Mouse (Mus musculus): ENCODE measurements around the gene Hoxd4. TPM values are rescaled to one million over a fixed set of nuclear protein-coding genes. Genes with fewer than 3 reads are reported as not detected.

Hoxd4 gene
- total RNA-seq, 2 experiments from 2014 or later, result not detected

- DNase-seq (ENCODE audit: low spot score in 2 of 2), result no peak
Measured at GRCm38 (mm10) chr2:74726973-74727639, 15.4 kb downstream of the Hoxd4 start.

GRCm38 (mm10) chr2:74727640-74728302, 16.0 kb downstream of the Hoxd4 start:
- no peak for DNase-seq (ENCODE audit: low spot score in 2 of 2)

DNA sequence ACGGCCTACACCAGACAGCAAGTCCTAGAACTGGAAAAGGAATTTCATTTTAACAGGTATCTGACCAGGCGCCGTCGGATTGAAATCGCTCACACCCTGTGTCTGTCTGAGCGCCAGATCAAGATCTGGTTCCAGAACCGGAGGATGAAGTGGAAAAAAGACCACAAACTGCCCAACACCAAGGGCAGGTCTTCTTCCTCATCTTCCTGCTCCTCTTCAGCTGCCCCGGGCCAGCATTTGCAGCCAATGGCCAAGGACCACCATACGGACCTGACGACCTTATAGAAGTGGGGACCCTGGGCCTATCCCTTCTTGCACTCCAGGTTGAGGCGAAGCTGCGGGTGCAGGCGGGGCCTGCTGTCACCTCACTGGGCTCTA, 16.6 kb downstream of the Hoxd4 start:
- DNase-seq (ENCODE audit: low spot score in 2 of 2), result no peak

- DNase-seq (ENCODE audit: low spot score in 2 of 2), result no peak
Measured at GRCm38 (mm10) chr2:74730331-74730730, 18.6 kb downstream of the Hoxd4 start.

GRCm38 (mm10) chr2:74731055-74731454, 19.3 kb downstream of the Hoxd4 start:
- no peak for DNase-seq (ENCODE audit: low spot score in 2 of 2)

DNA sequence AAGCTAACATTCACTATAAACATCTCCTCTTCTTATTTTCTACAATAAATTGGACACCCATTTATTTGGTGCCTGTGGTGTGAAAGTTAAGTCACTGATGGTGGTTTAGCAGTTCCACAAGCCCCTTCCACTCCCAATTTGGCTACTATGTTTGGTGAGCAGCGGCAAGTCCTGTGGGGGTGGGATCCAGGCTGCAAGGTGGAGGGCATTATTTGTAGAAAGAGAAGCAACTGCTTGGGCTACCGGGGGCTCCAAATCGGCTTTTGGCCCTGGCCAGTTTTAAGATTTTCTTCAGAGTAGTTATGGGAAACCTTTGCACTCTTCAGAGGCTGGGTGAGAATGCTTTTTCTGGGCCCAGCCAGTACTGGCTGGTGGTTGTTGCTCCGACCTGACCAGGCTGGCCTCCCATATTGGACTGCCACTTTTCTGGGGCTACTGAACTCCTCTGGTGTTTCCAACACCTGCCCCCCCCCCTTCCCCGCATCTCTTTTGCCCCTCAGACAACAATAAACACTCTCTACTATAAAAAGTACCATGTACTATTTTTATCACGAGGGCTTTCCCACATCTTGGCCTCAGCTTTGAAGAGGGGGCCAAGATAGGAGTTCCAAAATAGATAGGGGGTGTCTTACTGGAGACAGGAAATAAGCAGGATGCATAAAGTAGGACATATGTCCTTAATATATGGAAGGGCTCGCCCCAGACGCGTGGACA, 20.2 kb downstream of the Hoxd4 start:
- no peak for DNase-seq (ENCODE audit: low spot score in 2 of 2)

GRCm38 (mm10) chr2:74732513-74733316, 21.0 kb downstream of the Hoxd4 start:
- DNase-seq (ENCODE audit: low spot score in 2 of 2), result no peak

DNA sequence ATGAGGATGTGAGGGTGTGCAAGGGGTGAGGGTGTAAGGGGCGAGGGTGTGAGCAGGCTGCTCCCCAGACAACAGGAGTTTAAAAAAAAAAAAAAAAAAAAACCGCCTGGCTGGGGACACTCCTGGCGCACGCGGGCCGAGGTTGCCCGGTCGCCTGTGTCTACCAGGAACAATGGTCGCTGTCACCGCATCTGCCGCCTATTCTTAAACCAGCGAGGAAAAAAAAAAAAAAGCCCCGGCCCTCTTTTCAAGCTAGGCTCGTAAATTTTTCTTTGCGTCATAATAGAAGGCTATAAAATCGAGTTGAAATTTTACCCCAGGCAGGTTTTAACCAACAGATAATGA, 21.6 kb downstream of the Hoxd4 start:
- no peak for DNase-seq (ENCODE audit: low spot score in 2 of 2)

DNA sequence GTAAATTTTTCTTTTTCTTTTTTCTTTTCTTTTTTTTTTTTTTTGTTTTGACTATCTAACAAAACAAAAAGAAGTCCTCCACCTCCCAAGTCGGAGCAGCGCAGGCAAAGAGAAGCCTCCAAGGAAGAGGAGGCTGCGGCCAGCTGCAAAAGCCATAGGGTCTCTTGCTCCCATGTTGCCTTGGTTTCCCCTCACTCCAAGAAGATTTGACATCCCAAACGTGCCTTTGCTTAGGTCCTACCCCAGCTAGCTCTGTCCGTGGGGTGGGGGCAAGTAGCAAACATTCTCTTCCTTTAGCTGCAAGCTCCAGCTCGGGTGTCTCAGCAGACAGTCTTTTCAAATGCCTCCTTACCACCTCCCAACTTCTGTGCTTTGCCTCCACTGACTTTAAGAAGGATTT, 22.0 kb downstream of the Hoxd4 start:
- no peak for DNase-seq (ENCODE audit: low spot score in 2 of 2)

DNA sequence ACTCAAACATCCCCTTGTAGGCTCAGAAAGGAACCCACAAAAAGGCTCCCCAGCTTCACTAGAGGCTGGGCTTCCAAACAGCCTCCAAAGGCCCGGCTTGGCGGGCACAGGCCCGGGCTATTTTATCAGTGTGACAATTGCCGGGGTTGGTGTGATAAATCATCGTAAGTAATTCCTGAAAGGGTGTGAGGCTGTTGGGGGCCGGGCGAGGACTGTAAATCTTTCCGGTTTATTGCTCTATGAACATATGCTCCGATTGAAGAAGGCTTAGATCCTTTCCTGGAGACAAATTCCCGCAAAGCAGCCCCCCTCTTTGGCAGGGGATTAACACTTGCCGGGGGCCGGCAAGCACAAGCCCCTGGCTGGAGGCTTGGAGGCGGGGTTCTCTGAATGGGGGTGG, 22.7 kb downstream of the Hoxd4 start:
- DNase-seq (ENCODE audit: low spot score in 2 of 2), result no peak

DNA sequence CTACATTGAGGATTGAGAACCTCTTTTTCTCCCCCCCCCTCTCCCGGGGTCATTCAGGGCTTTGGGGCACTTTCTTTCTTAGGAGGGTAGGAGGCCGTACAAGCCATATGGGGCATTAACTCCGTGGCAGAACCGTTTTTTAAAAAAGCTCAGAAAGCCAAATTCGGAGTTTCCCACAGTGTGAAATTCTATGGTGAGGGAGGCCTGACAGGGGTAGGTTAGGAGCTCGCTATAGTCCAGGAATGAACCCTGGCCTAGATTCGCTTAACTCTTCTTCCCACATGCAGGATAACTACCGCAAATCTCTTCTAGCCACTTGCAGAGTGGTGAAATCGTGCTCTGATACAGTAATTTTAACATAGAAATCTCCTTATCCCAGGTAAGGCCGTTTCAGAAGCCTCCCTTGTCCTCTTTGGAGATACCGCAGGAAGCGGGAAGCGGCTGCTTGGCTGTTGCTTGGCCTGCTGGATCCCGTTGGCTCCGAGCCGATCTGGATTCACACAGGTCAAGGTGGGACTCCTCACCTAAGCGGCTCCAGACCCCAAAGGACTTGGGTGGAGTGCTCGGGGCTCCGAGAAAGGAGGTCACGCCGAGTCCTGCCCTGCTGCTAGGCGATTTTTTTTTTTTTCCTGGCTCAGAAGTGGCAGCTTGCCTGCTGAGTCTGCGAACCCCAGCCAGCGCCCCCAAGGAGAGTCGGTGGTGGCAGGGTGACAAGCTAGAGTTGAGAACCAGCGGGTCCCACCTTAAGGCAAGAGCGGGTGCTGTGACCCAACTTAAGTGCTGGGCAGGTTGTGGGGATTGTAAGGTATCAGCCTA, 23.5 kb downstream of the Hoxd4 start:
- DNase-seq (ENCODE audit: low spot score in 2 of 2), result no peak

DNA sequence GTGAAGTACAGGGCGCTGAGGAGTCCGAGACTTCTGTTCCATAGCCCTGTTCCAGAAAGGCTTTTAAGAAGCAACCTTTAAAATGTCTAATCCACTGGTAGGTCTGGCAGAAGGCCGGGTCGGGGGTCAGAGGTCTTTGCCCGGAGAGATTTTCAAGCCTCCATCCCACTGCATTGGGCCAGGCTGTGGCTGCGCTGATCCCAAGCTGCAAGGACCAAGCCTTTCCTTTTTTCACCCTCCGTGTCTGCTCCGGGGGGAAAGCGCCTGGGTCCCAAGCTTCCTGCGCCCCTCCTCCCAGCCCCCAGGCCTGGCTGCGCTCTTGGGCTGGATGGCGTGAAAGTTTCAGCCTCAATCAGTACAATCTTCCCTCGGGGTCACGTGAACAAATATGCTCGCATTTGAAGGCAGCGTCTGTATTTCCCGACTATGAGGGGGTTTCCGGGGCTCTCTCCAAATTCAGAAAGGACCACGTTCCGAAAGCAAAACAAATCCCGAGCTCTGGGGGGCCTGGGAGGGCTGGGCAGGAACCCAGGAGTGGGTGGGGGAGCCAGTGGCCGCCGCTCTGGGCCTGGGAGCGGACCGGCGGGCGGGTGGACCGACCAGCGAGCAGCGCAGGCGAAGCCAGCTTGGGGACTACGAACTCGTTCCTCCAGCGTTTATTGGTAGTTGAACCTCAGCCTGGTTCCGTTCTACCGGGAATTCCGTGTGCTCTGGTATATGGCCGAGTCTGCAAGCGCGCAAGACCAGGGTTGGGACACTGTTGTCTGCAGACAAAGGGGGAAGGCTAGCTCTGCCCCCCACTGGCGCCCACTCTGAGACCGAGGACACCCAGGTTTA, 24.3 kb downstream of the Hoxd4 start:
- no peak for DNase-seq (ENCODE audit: low spot score in 2 of 2)

- DNase-seq (ENCODE audit: low spot score in 2 of 2), result no peak
Measured at GRCm38 (mm10) chr2:74736688-74737577, 25.2 kb downstream of the Hoxd4 start.

DNA sequence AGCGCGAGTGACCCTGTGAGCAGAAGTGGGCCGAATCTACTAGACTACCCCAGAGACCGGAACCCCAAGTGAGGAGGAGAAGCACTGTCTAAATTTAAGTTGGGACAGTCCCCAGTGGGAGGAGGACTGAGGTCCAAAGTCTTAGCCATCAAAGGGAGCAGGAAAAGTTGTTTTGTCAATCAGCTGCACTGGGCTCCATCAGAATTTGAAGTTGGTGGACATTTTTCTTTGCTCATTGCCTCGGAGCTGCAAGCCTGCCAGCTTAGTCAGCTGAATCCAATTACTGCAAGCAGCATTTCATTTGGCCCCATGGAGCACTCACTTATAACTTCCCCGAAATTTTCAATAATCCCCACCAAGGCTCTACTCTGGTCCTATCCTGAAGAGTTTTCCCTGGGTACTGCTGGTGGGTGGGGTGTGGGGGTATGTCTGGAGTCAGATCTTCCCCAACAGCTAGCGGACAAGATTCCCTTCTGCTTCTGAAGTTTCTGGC, 25.9 kb downstream of the Hoxd4 start:
- DNase-seq (ENCODE audit: low spot score in 2 of 2), result no peak

- no peak for DNase-seq (ENCODE audit: low spot score in 2 of 2)
Measured at GRCm38 (mm10) chr2:74738623-74739475, 27.1 kb downstream of the Hoxd4 start.

GRCm38 (mm10) chr2:74739476-74739800, 27.7 kb downstream of the Hoxd4 start:
- no peak for DNase-seq (ENCODE audit: low spot score in 2 of 2)

DNA sequence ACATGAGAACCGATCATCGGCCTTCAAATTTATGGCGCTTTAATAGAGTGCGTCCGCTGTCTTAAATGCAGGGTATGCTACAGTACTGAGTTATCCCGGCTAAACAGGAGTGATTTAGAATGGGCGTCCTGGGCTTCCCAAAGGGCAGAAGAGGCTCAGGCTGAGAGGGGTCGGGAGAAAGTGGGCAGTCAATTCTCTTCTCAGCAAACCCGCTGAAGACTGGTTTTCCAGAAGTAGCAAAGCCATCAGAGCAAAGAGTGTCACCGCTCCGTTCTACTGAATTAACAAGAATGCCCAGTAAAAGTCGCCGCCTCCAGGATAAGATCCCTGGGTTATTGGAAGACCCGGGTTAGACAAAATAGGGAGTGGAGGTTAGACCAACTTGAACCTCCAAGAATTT, 28.1 kb downstream of the Hoxd4 start:
- DNase-seq (ENCODE audit: low spot score in 2 of 2), result no peak
